Mouse (Mus musculus) liver, embryonic 14.5 days (tissue): ENCODE data around the gene Fosb. TPM values are rescaled to one million over a fixed set of nuclear protein-coding genes. Genes with fewer than 3 reads are reported as not detected.

Experiments used
- ATAC-seq: fragments of 200-750 bp; cut with Nextera tagmentation; 2 replicates; pipeline ENCODE4 v1.8.0; 2017; ENCODE audit warnings: moderate number of reproducible peaks, mild to moderate bottlenecking, moderate library complexity; ENCODE audit not compliant: insufficient read depth
- DNase-seq, 3 experiments: peaks; one replicate each; pipeline ENCODE4 v3.0.0-alpha.2; 2012 to 2013; ENCODE audit warnings: low read depth in 3 of 3, low spot score in 3 of 3
- H3K27ac ChIP-seq: fragments of 300-500 bp; sonication (generic); 2 replicates; pipeline ENCODE4 v1.5.1; 2014; ENCODE audit warnings: moderate library complexity, mild to moderate bottlenecking, control low read depth, inconsistent platforms
- H3K27me3 ChIP-seq: fragments of 300-500 bp; sonication (generic); 2 replicates; pipeline ENCODE4 v1.6.1; 2014; ENCODE audit warnings: mild to moderate bottlenecking, low read length, moderate library complexity; ENCODE audit not compliant: control insufficient read depth, insufficient read depth
- H3K36me3 ChIP-seq: fragments of 300-500 bp; sonication (generic); replicated peaks from 2 replicates; pipeline ENCODE4 v1.6.1; 2014; ENCODE audit warnings: low read depth; ENCODE audit not compliant: control insufficient read depth, insufficient read depth
- H3K4me1 ChIP-seq, 2 experiments: fragments of 200-500 bp in 1 of 2; fragments of 300-500 bp in 1 of 2; sonication (generic) in 1 of 2; replicated peaks; 2 replicates each; pipeline ENCODE4 v1.6.1; 2012 to 2014; ENCODE audit warnings: antibody characterized with exemption in 1 of 2, inconsistent platforms in 1 of 2, low read length in 1 of 2; ENCODE audit not compliant: control insufficient read depth in 2 of 2, insufficient read depth in 2 of 2
- H3K4me2 ChIP-seq: fragments of 300-500 bp; sonication (generic); 2 replicates; pipeline ENCODE4 v1.6.1; 2014; ENCODE audit warnings: low read depth, mild to moderate bottlenecking, control low read depth, moderate library complexity
- H3K4me3 ChIP-seq, 2 experiments: fragments of 200-500 bp in 1 of 2; fragments of 300-500 bp in 1 of 2; sonication (generic) in 1 of 2; 2 replicates each; pipeline ENCODE4 v1.5.1; 2012 to 2014; ENCODE audit warnings: low read depth in 2 of 2, low read length in 2 of 2, mild to moderate bottlenecking in 2 of 2, control low read depth in 1 of 2, inconsistent platforms in 1 of 2, moderate library complexity in 1 of 2; ENCODE audit not compliant: insufficient read depth in 1 of 2
- H3K9ac ChIP-seq: fragments of 300-500 bp; sonication (generic); replicated peaks from 2 replicates; pipeline ENCODE4 v1.6.1; 2014; ENCODE audit warnings: mild to moderate bottlenecking, control low read depth, moderate library complexity
- H3K9me3 ChIP-seq: fragments of 300-500 bp; sonication (generic); 2 replicates; pipeline ENCODE4 v1.6.1; 2016; ENCODE audit warnings: low read length, mixed read lengths; ENCODE audit not compliant: control insufficient read depth
- CTCF ChIP-seq: IDR thresholded peaks from 2 replicates; pipeline ENCODE4 v1.5.1; 2016; ENCODE audit warnings: antibody characterized with exemption, low read depth, control low read depth
- EP300 ChIP-seq: IDR thresholded peaks from 2 replicates; pipeline ENCODE4 v1.6.1; 2016; ENCODE audit warnings: antibody characterized with exemption, low read depth
- WGBS: fragments of 180-500 bp; shearing (Covaris S2); extraction: QIAGEN DNeasy Blood & Tissue Kit; methylation state at CpG from one replicate; pipeline ENCODE4 v1.1.7; 2014; ENCODE audit not compliant: insufficient replicate concordance; 5-methylcytosine and 5-hydroxymethylcytosine counted together
- polyA plus RNA-seq, 2 experiments: library from polyadenylated mRNA; depleted of rRNA in 1 of 2; stranded (reverse) in 1 of 2; unstranded in 1 of 2; fragments of >200 nt; fragmentation: Nextera tagmentation in 1 of 2; extraction: Ambion mirVana in 1 of 2; gene quantifications; 2 replicates each; pipeline versions ENCODE4 v1.2.1 to v1.2.3; 2012 to 2014

Fosb gene
- polyA plus RNA-seq, 2 experiments = 0.03 TPM; not detected in 1

- Histone ChIP-seq H3K4me1 (peaks cover 25 to 28% of the 10 kb centered on the region in 2 experiments), H3K4me3 (peak overlapping the region; percentile 93 to 98), H3K27me3 (peaks cover under 1% of the 10 kb centered on the region; the same call in 1 of the 2 replicates), H3K27ac (peak overlapping the region; percentile 94), H3K4me2 (peak overlapping the region; percentile 100), H3K9me3 (no peaks in the 10 kb centered on the region), H3K36me3 (no peaks in the 10 kb centered on the region; the same call in 1 of the 2 replicates), H3K9ac (peak overlapping the region; percentile 97)
- TF ChIP-seq CTCF (no peak), EP300 (no peak)
- DNase-seq (peak in 2 of 3 experiments; percentile 65 to 68), ATAC-seq (peak; percentile 56; the same call in 1 of the 2 replicates)
- under 1% methylated on average over 36 of the region's 36 CpGs for WGBS
Observed at GRCm38 (mm10) chr7:19272173-19272764, 37.6 kb downstream of the Fosb start.

- H3K4me1 ChIP-seq = peaks cover 33 to 35% of the 10 kb centered on the region in 2 experiments
- H3K27me3 ChIP-seq = no peaks in the 10 kb centered on the region
Observed at GRCm38 (mm10) chr7:19271238-19272172, 38.3 kb downstream of the Fosb start, which contains the start of gene Vasp. Vasp (minus strand) TSS chr7:19271817.

GRCm38 (mm10) chr7:19270509-19271237 lies 39.2 kb downstream of the Fosb start:
- TF ChIP-seq CTCF (no peak), EP300 (no peak)
- H3K36me3 ChIP-seq = no peaks in the 10 kb centered on the region; the same call in 1 of the 2 replicates
- peak overlapping the region; percentile 100 for H3K4me2 ChIP-seq
- DNase-seq (no peak), ATAC-seq (no peak)
- H3K9me3 ChIP-seq = no peaks in the 10 kb centered on the region
- H3K4me1 ChIP-seq = peaks cover 41 to 43% of the 10 kb centered on the region in 2 experiments
- no peaks in the 10 kb centered on the region for H3K27me3 ChIP-seq
- peak overlapping the region; percentile 94 for H3K27ac ChIP-seq
- WGBS = under 1% methylated on average over 18 of the region's 21 CpGs
- peak overlapping the region; percentile 93 to 98 for H3K4me3 ChIP-seq
- H3K9ac ChIP-seq = peak overlapping the region; percentile 97

More at GRCm38 (mm10) chr7:19271238-19272172, 38.3 kb downstream of the Fosb start, which contains the start of gene Vasp:
- H3K9me3 ChIP-seq = no peaks in the 10 kb centered on the region
- peak within 1 kb of the TSS; percentile 100 for H3K4me2 ChIP-seq
- H3K36me3 ChIP-seq = no peaks in the 10 kb centered on the region; the same call in 1 of the 2 replicates
- WGBS = under 1% methylated on average over 62 of the region's 62 CpGs
- peak within 1 kb of the TSS; percentile 94 for H3K27ac ChIP-seq
- DNase-seq (peak; percentile 76 to 87 (median 76)), ATAC-seq (peak; percentile 75)
- peak within 1 kb of the TSS; percentile 93 to 98 for H3K4me3 ChIP-seq
- TF ChIP-seq CTCF (0 out of 2 replicates have a peak, but pooled peaks have one; percentile 22), EP300 (no peak)
- peak within 1 kb of the TSS; percentile 97 for H3K9ac ChIP-seq

GRCm38 (mm10) chr7:19269721-19270441 lies 40.0 kb downstream of the Fosb start:
- Histone ChIP-seq H3K4me2 (peak overlapping the region; percentile 100), H3K27me3 (no peaks in the 10 kb centered on the region), H3K27ac (peak overlapping the region; percentile 94), H3K36me3 (no peaks in the 10 kb centered on the region; the same call in 1 of the 2 replicates), H3K9ac (peak overlapping the region; percentile 97), H3K9me3 (no peaks in the 10 kb centered on the region), H3K4me1 (peaks cover 49 to 51% of the 10 kb centered on the region in 2 experiments), H3K4me3 (peak overlapping the region; percentile 93 to 98)
- TF ChIP-seq EP300 (no peak), CTCF (no peak)
- DNase-seq (no peak), ATAC-seq (peak; percentile 2; the same call in 1 of the 2 replicates)
- WGBS = 0% methylated on average over 18 of the region's 19 CpGs
